Mouse (Mus musculus): Measurements from ENCODE around the gene Gstm5. TPM values are rescaled to one million over a fixed set of nuclear protein-coding genes. Genes with fewer than 3 reads are reported as not detected.
"Not testable (repeated sequence)": the region's sequence is repeated elsewhere in the genome, so short reads cannot be mapped to it uniquely, and the experiment has no call there.

The Gstm5 gene
- polyA plus RNA-seq, 1 experiment from 2014 or later = 255 TPM

DNA sequence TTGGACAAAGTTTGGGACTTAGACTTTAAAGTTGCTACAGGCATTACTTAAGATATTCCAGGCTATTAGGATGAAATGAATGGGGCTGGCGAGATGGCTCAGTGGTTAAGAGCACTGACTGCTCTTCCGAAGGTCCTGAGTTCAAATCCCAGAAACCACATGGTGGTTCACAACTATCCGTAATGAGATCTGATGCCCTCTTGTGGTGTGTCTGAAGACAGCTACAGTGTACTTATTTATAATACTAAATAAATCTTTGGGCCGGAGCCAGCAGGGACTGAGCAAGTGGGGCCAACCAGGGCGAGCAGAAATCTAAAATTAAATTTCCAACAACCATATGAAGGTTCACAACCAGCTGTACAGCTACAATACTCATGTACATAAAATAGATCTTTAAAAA is 34.1 kb upstream of the Gstm5 start:
- not testable (repeated sequence) for H3K4me2 ChIP-seq (replicated peaks); H3K9me3 ChIP-seq; H3K4me3 ChIP-seq; H3K4me1 ChIP-seq; ATAC-seq (ENCODE audit: insufficient number of reproducible peaks, insufficient read depth, low FRiP score, low TSS enrichment); H3K9ac ChIP-seq; H3K27ac ChIP-seq; H3K36me3 ChIP-seq; H3K27me3 ChIP-seq
- WGBS = 78% methylated on average over 5 of the region's 5 CpGs

DNA sequence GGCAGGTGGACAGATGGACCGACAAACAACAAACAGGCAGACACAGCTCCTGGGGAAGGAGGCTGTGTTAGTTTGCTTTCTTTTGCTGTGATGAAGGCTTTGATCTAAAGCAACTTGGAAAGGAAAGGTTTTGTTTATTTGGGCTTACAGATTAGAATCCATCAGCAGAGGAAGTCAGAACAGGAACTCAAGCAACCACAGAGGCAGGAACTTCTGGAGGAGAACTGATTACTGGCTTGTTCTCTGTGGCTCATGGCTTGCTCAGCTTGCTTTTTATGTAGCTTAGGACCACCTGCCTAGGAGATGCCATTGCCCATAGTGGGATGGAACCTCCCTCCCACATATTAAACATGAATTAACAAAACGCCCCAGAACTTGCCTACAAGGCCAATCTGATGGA is 33.1 kb upstream of the Gstm5 start:
- 79% methylated on average over 2 of the region's 2 CpGs for WGBS
- H3K9me3 ChIP-seq = no peaks in the 10 kb centered on the region
- no peak for ATAC-seq (ENCODE audit: insufficient number of reproducible peaks, insufficient read depth, low FRiP score, low TSS enrichment)

GRCm38 (mm10) chr3:107863471-107863870 is 32.1 kb upstream of the Gstm5 start:
- WGBS = 81% methylated on average over 5 of the region's 5 CpGs
- H3K4me1 ChIP-seq = no peaks in the 10 kb centered on the region
- H3K27ac ChIP-seq = no peak overlapping the region
- no peak overlapping the region for H3K4me2 ChIP-seq (replicated peaks)
- no peak overlapping the region for H3K4me3 ChIP-seq
- ATAC-seq (ENCODE audit: insufficient number of reproducible peaks, insufficient read depth, low FRiP score, low TSS enrichment) = no peak
- no peak overlapping the region for H3K9ac ChIP-seq
- H3K9me3 ChIP-seq = no peaks in the 10 kb centered on the region
- 0 out of 2 replicates have a peak, but pooled peaks cover 2% of the 10 kb centered on the region for H3K27me3 ChIP-seq
- no peaks in the 10 kb centered on the region for H3K36me3 ChIP-seq

More for the DNA sequence above, 33.1 kb upstream of the Gstm5 start:
- H3K9ac ChIP-seq = no peak overlapping the region
- H3K36me3 ChIP-seq = no peaks in the 10 kb centered on the region
- 0 out of 2 replicates have a peak, but pooled peaks cover 2% of the 10 kb centered on the region for H3K27me3 ChIP-seq
- H3K4me2 ChIP-seq (replicated peaks) = no peak overlapping the region
- no peak overlapping the region for H3K27ac ChIP-seq
- no peak overlapping the region for H3K4me3 ChIP-seq
- no peaks in the 10 kb centered on the region for H3K4me1 ChIP-seq

GRCm38 (mm10) chr3:107863898-107864603 is 31.6 kb upstream of the Gstm5 start:
- Histone ChIP-seq H3K4me3 (no peak overlapping the region), H3K27me3 (0 out of 2 replicates have a peak, but pooled peaks cover 2% of the 10 kb centered on the region), H3K27ac (no peak overlapping the region), H3K4me2 (replicated peaks) (no peak overlapping the region), H3K36me3 (no peaks in the 10 kb centered on the region), H3K4me1 (peaks cover 3% of the 10 kb centered on the region; the same call in 1 of the 2 replicates), H3K9me3 (no peaks in the 10 kb centered on the region), H3K9ac (no peak overlapping the region)
- ATAC-seq (ENCODE audit: insufficient number of reproducible peaks, insufficient read depth, low FRiP score, low TSS enrichment) = peak; percentile 59; the same call in 1 of the 2 replicates
- 14% methylated on average over 2 of the region's 2 CpGs for WGBS

- no peak overlapping the region for H3K4me2 ChIP-seq (replicated peaks)
- H3K27ac ChIP-seq = no peak overlapping the region
- WGBS = 67% methylated on average over 10 of the region's 10 CpGs
- peaks cover 4% of the 10 kb centered on the region; the same call in 1 of the 2 replicates for H3K4me1 ChIP-seq
- no peak overlapping the region for H3K9ac ChIP-seq
- H3K9me3 ChIP-seq = no peaks in the 10 kb centered on the region
- H3K36me3 ChIP-seq = no peaks in the 10 kb centered on the region
- no peak for ATAC-seq (ENCODE audit: insufficient number of reproducible peaks, insufficient read depth, low FRiP score, low TSS enrichment)
- H3K4me3 ChIP-seq = no peak overlapping the region
- H3K27me3 ChIP-seq = 0 out of 2 replicates have a peak, but pooled peaks cover 2% of the 10 kb centered on the region
These were observed 30.1 kb upstream of the Gstm5 start for GRCm38 (mm10) chr3:107865364-107866091.

GRCm38 (mm10) chr3:107867086-107867485 is 28.5 kb upstream of the Gstm5 start:
- Histone ChIP-seq H3K9me3 (no peaks in the 10 kb centered on the region), H3K9ac (no peak overlapping the region), H3K27me3 (0 out of 2 replicates have a peak, but pooled peaks cover 2% of the 10 kb centered on the region), H3K36me3 (no peaks in the 10 kb centered on the region), H3K4me1 (peaks cover 4% of the 10 kb centered on the region; the same call in 1 of the 2 replicates), H3K27ac (no peak overlapping the region), H3K4me3 (no peak overlapping the region), H3K4me2 (replicated peaks) (no peak overlapping the region)
- 6% methylated on average over 8 of the region's 8 CpGs for WGBS
- peak; percentile 19; the same call in 1 of the 2 replicates for ATAC-seq (ENCODE audit: insufficient number of reproducible peaks, insufficient read depth, low FRiP score, low TSS enrichment)

DNA sequence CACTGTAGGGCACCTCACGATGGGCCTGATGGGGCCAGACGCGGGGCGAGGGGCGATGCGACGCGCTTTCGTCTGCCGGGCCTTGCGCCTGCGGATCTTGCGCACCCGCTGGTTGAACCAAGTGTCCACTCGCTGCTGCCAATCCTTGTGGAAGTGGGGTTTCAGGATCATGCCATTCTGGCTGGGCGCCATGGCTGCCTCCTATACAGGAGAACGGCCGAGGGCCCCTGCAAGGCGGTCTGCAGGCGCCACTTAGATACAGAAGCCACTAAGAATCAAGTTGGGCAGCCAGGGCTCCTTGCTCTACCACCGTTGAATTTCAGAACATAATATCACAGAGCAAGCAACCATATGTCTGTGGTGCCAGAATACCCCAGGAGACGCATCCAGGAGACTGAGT is 27.2 kb upstream of the Gstm5 start:
- H3K36me3 ChIP-seq = no peaks in the 10 kb centered on the region
- no peak overlapping the region for H3K4me2 ChIP-seq (replicated peaks)
- no peaks in the 10 kb centered on the region for H3K9me3 ChIP-seq
- H3K27ac ChIP-seq = no peak overlapping the region
- no peak for ATAC-seq (ENCODE audit: insufficient number of reproducible peaks, insufficient read depth, low FRiP score, low TSS enrichment)
- 89% methylated on average over 22 of the region's 22 CpGs for WGBS
- no peak overlapping the region for H3K4me3 ChIP-seq
- H3K9ac ChIP-seq = no peak overlapping the region
- peaks cover 4% of the 10 kb centered on the region; the same call in 1 of the 2 replicates for H3K4me1 ChIP-seq
- 0 out of 2 replicates have a peak, but pooled peaks cover 2% of the 10 kb centered on the region for H3K27me3 ChIP-seq

DNA sequence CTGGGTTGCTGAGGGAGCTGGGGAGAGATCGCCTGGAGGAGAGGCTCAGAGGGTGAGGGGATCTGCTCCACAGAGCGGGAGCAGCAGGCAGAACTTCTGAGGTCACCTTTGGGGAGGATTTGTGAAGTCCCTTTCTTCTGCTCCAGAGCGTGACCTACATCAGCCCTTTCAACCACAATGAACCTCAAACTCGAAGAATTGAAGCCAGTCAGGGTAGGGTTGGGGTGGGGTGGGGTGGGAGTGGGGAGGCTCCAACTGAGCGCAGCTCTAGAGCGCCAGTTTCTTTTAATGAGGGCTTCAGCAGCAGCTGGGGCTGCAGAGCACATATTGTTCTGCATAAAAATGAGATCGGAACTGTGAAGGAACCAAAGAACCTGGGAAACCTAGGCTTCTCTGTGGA is 26.5 kb upstream of the Gstm5 start:
- Histone ChIP-seq H3K4me1 (peaks cover 4% of the 10 kb centered on the region; the same call in 1 of the 2 replicates), H3K36me3 (no peaks in the 10 kb centered on the region), H3K27me3 (0 out of 2 replicates have a peak, but pooled peaks cover 2% of the 10 kb centered on the region), H3K27ac (no peak overlapping the region), H3K4me3 (no peak overlapping the region), H3K4me2 (replicated peaks) (no peak overlapping the region), H3K9ac (no peak overlapping the region), H3K9me3 (no peaks in the 10 kb centered on the region)
- 11% methylated on average over 7 of the region's 7 CpGs for WGBS
- ATAC-seq (ENCODE audit: insufficient number of reproducible peaks, insufficient read depth, low FRiP score, low TSS enrichment) = no peak

DNA sequence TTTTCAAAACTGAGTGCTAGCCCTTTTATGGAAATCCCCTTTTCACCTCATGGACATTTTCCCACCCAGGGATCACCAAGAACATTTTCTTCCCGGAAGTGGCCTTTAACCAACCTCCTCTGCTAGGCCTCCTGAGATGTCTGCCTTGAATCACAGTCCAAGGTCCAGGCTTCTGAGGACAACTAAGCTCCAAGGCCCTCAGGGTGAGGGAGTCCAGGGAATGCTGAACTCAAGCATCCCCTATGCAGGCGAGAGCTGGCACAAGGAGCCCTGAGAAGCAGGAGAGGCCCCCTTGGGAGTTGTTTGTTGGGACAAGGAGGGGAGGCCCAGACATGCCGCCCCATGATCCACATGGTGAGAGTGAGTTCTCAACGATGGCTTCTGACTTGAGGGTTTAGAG is 25.7 kb upstream of the Gstm5 start:
- Histone ChIP-seq H3K9me3 (no peaks in the 10 kb centered on the region), H3K36me3 (no peaks in the 10 kb centered on the region), H3K9ac (no peak overlapping the region), H3K4me1 (peaks cover 4% of the 10 kb centered on the region; the same call in 1 of the 2 replicates), H3K27me3 (0 out of 2 replicates have a peak, but pooled peaks cover 2% of the 10 kb centered on the region), H3K27ac (no peak overlapping the region), H3K4me3 (no peak overlapping the region), H3K4me2 (replicated peaks) (no peak overlapping the region)
- ATAC-seq (ENCODE audit: insufficient number of reproducible peaks, insufficient read depth, low FRiP score, low TSS enrichment) = no peak
- 70% methylated on average over 4 of the region's 4 CpGs for WGBS

GRCm38 (mm10) chr3:107873335-107874251 is 22.0 kb upstream of the Gstm5 start:
- Histone ChIP-seq H3K4me3 (no peak overlapping the region), H3K4me2 (replicated peaks) (no peak overlapping the region), H3K9me3 (no peaks in the 10 kb centered on the region), H3K27me3 (no peaks in the 10 kb centered on the region), H3K4me1 (peaks cover 4% of the 10 kb centered on the region; the same call in 1 of the 2 replicates), H3K9ac (no peak overlapping the region), H3K27ac (no peak overlapping the region), H3K36me3 (no peaks in the 10 kb centered on the region)
- 54% methylated on average over 24 of the region's 24 CpGs for WGBS
- no peak for ATAC-seq (ENCODE audit: insufficient number of reproducible peaks, insufficient read depth, low FRiP score, low TSS enrichment)

GRCm38 (mm10) chr3:107875231-107875630 is 20.4 kb upstream of the Gstm5 start:
- Histone ChIP-seq H3K36me3 (no peaks in the 10 kb centered on the region), H3K9me3 (no peaks in the 10 kb centered on the region), H3K9ac (no peak overlapping the region), H3K4me1 (no peaks in the 10 kb centered on the region), H3K27ac (no peak overlapping the region), H3K4me2 (replicated peaks) (no peak overlapping the region), H3K27me3 (no peaks in the 10 kb centered on the region), H3K4me3 (no peak overlapping the region)
- no peak for ATAC-seq (ENCODE audit: insufficient number of reproducible peaks, insufficient read depth, low FRiP score, low TSS enrichment)
- 79% methylated on average over 6 of the region's 6 CpGs for WGBS

All from embryonic facial prominence, embryonic 12.5 days (tissue).